Mouse (Mus musculus) right cerebral cortex, postnatal 4 days (tissue): Measurements from ENCODE around the gene Krtap10-4.
"Not testable (repeated sequence)": the region's sequence is repeated elsewhere in the genome, so short reads cannot be mapped to it uniquely, and the experiment has no call there.

Experiments used
- DNase-seq: peaks from one replicate; pipeline ENCODE4 v3.0.0-alpha.2; 2022

The Krtap10-4 gene

DNA sequence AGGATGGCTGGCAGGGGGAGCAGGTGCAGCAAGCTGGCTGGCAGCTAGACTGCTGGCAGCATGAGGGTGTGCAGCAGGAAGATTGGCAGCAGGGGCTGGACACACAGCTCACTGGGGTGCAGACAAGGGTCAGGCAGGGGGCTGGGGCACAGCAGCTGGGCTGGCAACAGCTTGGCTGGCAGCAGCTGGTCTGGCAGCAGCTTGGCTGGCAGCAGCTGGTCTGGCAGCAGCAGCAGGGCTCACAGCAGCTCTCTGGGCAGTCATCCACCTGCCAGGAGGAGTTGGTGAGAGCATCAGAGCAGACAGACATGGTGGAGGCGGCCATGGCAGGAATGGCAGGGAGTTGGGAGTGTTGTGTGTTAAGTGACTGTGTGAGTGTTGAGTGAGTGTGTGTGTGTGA is 39.0 kb downstream of the Krtap10-4 start, which contains the start of gene Gm7137:
Gene Gm7137, minus strand, starts transcription at position 325 of the 400 bp plus-strand sequence.
- DNase-seq = not testable (repeated sequence)

DNA sequence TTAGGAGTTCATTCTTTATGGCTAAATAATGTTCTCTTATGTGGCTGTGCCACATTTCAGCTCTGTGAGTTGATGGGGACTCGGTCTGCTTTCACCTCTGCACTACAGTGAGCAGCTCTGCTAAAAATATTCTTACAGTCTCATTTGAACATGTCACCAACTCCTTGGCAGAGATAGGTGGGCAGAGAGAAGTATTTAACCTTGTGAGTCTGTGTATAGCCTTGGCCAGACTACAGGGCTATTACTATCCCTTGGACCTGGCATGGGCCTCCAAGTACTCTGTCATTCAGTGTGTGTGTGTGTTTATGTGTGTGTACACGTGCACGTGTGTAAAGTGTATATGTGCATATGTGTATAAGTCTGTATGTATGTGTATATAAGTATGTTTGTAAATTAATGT is 43.5 kb downstream of the Krtap10-4 start:
- not testable (repeated sequence) for DNase-seq

DNA sequence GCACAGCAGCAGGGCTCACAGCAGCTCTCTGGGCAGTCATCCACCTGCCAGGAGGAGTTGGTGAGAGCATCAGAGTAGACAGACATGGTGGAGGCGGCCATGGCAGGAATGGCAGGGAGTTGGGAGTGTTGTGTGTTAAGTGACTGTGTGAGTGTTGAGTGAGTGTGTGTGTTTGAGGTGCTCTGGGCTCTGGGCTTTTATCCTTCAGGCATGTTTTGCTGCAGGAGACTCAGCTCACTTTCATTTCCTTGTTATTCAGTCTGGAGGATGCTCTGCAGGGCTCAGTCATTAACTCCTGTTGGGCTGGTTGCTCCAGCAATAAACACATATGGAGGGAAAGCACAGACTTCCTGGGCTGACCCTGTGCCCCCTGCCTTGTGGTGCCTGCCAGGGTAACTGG is 44.5 kb downstream of the Krtap10-4 start, which contains the start of gene Gm3250:
Gene Gm3250, minus strand, starts transcription at position 101 of the 400 bp plus-strand sequence.
- DNase-seq = not testable (repeated sequence)

DNA sequence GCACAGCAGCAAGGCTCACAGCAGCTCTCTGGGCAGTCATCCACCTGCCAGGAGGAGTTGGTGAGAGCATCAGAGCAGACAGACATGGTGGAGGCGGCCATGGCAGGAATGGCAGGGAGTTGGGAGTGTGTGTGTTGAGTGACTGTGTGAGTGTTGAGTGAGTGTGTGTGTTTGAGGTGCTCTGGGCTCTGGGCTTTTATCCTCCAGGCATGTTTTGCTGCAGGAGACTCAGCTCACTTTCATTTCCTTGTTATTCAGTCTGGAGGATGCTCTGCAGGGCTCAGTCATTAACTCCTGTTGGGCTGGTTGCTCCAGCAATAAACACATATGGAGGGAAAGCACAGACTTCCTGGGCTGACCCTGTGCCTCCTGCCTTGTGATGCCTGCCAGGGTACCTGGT is 50.1 kb downstream of the Krtap10-4 start, which contains the start of gene Gm7138:
Gene Gm7138, minus strand, starts transcription at position 101 of the 400 bp plus-strand sequence.
- not testable (repeated sequence) for DNase-seq
